Mouse (Mus musculus): ENCODE data around the gene BC035947. TPM values are rescaled to one million over a fixed set of nuclear protein-coding genes. Genes with fewer than 3 reads are reported as not detected.
"Not testable (repeated sequence)": the region's sequence is repeated elsewhere in the genome, so short reads cannot be mapped to it uniquely, and the experiment has no call there.

The BC035947 gene
- total RNA-seq, 2 experiments from 2014 or later = not detected

DNA sequence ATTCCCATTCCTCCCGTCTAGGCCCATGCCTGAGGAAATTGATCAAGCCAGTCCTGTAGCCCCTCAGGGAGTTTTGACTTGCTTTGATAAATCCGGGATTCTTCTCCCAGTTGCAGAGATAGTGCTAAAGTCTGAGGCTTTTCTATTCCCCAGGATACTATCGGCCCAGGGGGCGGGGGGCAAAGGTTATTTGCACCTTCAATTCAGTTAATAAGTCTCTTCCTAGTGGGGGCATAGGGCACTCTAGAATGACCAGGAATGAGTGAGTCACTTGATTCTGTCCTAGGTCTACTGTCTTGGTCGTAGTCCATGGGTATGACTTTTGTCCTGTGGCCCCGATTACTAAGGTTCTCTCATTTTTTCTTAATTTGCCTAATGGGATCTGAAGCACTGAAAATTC lies 9.4 kb downstream of the BC035947 start:
- ATAC-seq (ENCODE audit: poor library complexity, severe bottlenecking) = no peak

DNA sequence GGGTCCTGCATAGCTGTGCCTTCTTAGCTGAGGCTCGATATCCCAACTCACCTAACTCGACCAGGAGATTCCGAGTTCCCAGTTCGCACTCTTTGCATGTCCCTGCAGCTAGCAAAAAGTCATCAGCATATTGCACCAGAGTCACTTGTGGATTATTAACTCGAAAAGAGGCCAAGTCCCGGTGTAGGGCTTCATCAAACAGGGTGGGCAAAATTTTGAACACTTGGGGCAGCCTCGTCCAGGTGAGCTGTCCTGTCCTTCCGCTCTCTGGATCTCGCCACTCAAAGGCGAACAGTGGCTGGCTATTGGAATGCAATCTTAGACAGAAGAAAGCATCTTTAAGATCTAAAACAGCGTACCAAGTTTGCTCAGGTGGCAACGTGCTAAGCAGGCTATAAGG lies 10.1 kb downstream of the BC035947 start:
- not testable (repeated sequence) for ATAC-seq (ENCODE audit: poor library complexity, severe bottlenecking)

DNA sequence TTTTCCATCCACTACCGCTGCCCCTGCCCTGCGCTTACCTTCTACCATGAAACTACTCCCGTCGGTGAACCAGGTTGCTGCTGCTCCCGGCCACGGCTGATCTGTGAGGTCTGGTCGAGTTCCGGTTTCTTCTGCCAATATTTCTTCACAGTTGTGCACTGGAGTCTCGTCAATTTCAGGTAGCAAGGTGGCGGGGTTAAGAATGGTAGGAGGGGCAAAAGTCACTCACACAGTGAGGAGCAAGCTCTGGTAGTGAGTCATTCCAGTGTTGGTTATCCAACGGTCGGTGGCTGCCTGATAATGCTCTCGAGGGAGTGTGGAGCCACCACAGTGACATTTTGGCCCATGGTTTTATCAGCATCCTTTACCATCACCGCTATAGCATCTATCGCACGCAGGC lies 10.9 kb downstream of the BC035947 start:
- no peak for ATAC-seq (ENCODE audit: poor library complexity, severe bottlenecking)

DNA sequence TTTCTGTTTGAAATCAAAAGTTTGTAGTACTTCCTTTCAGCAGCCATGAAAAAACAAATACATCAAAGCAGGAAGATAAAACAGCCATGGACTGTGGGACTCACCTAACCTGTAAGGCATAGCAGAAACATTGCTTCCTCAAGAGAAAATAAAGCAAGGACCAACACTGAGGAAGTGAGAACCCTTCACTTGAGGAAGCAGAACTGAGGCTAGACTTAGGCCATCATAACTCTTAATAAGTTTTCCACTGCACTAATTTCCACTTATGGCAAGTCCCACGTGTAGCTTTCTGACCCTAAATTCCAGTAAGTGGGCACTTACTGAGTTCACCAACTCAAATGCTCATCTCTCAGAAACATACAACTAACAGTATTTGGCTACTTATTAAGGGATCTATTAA lies 21.8 kb downstream of the BC035947 start:
- ATAC-seq (ENCODE audit: poor library complexity, severe bottlenecking) = peak; percentile 51

DNA sequence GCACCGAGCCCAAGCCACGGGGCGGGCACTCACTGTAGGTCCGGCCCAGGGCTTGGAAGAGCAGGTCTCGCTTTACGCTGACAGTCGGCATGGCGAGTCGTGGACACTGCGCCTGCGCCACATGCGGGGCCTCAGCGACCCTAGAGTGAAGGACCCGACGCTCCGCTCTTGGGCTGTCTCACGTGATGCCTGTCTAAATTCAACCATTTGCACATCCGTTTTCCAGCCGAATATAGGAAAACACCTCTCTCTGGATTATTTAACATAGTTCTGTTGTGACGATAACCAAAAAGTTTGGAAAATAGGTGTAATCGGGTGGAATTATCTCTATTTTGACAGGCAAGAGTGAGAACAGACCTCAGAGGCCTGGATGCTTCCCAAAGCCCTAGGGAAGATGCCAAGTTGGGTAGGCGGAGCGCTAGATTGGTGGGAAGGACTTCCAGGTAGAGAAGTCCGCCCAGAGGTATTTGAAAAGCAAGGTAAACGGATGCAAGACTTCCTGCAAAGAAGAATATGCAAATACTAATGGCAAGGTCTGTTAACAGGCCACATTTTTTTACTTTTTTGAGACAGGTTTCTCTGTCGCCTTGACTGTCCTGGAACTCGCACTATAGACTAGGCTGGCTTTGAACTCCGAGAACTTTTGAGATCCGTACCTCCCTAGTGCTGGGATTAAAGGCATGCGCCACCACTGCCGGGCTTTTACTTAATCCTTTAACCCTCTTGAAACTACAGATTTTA lies 23.0 kb downstream of the BC035947 start, which contains the start of gene Farsb:
Gene Farsb, minus strand, starts transcription at position 146 of the 741 bp plus-strand sequence.
- peak; percentile 86 for ATAC-seq (ENCODE audit: poor library complexity, severe bottlenecking)

DNA sequence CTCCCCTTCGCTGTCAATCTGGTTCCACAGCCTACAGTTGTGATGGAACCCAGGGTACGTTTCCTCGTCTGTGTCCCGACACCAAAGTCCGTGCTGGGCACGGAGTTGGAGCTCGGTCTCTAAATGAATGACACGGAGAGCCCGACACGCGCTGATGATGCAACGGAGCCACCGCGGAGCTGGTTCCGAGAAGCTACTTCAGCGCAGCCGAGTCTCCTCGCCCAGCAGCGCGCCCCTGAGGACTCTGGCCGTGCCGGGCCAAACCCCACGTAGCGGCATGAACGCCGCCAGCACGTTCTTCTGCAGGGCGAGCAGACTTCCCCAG lies 23.6 kb downstream of the BC035947 start:
- peak; percentile 57 for ATAC-seq (ENCODE audit: poor library complexity, severe bottlenecking)

DNA sequence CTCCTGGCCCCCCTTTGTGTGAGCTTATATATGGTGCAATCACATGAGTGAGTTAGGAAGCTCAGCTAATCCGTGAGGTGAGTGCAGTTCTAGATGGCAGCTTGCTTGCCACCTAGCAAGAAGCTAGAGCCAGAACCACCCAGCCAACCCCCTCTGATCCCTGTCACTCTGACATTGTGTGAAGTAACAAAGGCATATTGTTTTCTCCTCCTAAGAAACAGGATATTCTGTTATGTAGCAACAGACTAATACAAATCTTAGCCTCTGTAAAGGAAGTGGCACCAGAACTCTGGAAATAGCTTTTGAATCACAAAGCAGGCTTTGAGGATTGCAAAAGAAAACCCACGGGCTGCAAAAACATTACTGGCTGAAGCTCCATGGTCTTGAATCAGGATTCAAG lies 27.6 kb downstream of the BC035947 start:
- no peak for ATAC-seq (ENCODE audit: poor library complexity, severe bottlenecking)

DNA sequence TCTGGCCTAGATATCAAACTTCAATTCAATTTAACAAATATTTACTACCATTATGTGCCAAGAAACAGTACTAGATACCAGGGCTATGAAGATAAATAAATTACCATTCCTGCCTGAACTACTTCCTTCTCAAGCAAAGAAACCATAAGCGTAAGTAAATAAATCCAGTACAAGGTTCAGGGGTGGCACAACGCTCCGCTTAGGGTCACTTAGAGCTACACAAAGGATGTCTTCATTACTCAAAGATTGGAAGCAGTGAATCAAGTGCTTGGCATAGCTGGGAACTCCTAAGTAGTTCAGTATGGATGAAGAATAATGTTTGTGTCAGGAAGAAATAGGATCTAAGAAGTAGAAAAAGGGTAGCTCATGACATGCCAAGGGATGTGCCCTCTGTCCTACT lies 28.5 kb downstream of the BC035947 start:
- no peak for ATAC-seq (ENCODE audit: poor library complexity, severe bottlenecking)

DNA sequence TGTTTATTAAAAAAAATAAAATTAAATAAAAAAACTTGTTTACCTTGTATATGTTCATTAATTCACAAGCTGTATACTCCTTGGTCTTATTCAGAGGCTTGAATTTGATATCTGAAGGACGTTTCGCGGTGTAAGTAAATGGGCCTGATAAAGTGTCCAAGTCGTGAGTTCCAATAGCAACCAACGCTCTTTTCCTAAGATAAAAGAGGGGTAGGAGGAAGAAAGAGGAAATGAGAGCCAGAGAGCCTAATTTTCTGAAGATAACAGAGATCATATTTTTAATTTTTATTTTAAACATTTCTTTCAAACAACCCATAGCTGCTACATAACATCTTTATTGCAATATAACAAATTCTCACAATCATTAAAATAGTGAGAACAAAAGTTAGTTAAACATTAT lies 39.5 kb downstream of the BC035947 start:
- no peak for ATAC-seq (ENCODE audit: poor library complexity, severe bottlenecking)

DNA sequence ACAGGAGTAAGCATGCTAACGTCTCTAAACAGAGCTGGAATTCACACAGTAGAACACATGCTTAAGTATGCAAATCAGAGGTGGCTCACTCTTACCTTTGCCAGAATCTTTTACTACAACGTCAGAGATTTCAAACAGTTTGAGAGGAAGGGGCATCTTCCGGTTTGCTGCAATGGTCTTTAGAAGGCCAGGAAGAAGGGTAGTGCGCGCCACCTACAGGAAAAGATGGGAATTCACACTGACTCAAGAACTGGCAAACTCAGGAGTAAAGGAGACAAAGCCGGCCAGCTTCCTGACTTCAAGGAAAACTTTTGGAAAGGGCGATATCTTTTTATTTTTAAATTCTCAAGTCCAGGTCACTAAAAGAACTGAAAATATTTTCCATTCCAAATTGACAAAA lies 57.3 kb downstream of the BC035947 start:
- ATAC-seq (ENCODE audit: poor library complexity, severe bottlenecking) = no peak

DNA sequence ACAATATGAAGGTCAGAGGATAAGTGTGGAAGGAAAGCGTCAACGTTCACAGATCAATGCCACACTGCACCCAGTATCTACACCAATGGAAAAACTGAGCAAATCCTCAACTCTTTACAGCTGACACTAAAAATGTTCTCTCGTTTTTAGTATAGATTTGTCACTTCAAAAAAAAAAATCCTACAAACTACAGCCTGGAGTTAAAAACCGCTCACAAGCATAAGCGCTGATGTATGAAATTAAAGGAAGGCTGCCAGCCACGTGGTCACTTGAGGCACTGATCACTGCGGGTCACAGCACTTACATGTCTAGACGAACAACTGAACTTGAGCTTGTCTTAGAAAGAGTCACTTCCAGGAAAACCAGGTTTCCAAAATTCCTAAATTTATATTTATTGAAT lies 58.1 kb downstream of the BC035947 start:
- no peak for ATAC-seq (ENCODE audit: poor library complexity, severe bottlenecking)

DNA sequence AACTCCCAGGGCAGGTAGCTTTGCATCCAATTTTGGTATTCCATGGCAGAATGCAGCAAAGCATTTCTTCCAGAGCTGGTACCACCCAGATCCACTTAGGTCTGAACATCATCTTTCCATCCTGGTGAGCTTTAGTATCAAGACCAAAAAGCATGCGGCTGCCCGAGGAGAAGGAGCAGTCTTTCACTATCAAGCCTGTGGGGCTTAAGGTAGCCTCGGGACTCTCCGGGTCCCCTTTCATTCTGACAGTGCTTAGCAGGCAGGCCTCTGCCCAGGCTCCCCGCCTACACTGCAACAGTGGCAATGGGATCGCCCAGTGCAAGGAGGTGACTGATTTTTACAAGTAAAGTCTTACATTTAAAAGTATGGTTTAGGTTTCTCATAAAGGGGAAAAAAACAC lies 59.4 kb downstream of the BC035947 start:
- no peak for ATAC-seq (ENCODE audit: poor library complexity, severe bottlenecking)

DNA sequence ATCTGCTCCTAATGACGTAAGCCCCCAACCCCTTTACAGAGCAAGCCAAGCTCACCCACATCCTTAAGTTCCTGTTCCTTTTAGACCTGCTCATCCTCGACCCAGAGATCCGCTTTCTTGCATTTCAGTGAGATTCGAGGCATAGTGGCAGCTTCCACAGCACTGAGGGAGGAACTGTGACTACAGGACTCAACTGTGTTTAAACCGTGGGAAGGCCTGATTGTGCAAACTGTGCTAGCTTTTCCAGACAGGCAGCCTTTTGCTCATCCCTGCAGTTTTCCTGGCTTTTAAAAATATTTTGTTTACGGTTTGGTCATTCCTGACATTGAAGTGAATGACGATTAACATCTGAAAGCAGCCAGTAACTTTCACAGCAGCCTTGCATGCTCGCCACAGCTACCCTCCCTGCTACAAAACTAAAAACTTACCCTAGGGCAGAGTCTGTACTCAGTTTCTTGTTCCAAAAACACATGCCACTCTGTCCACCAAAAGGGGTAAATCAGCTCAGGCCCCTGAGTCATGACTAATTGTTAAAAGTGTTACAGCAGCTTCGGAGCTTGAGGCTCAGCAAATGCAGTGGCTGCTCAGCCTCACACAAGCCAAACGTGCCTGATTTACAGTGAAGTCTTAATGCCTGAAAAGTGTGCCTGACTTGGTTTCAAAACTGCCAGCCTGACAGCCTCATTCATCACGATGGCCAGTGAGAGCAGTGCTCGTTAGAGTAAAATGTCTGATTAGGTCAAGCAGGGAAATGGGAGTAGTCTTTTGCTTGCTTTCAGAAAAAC lies 60.7 kb downstream of the BC035947 start:
- ATAC-seq (ENCODE audit: poor library complexity, severe bottlenecking) = no peak

DNA sequence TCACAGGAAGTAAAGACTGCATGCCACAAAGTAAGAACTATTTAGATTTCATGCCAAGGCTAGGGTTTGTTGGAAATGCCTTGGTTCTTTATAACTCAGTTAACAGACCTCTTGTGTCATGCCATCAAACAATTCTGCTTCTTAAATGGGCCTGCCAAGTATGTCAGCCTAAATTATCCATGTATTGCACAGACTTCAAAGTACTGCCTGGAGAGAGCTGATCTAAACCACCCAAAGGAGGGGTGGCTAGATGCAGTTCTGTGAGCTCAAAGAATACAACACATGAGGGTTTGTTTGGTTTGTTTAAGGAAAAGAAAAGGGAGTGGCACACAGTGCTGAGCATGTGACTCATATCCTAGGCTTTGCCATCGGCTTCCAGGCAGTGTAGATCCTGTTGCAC lies 63.9 kb downstream of the BC035947 start:
- ATAC-seq (ENCODE audit: poor library complexity, severe bottlenecking) = no peak

Other genes with a start within 250 kb of the BC035947 start
- not detected in 2 replicates for gene Sgpp2, start 201.8 kb downstream of the BC035947 start, total RNA-seq (2015)
- 0.12 TPM in 1 of 2 replicates, not detected in the other for gene Sgpp2, start 201.8 kb downstream of the BC035947 start, total RNA-seq (2017)
- 46.4 and 53.8 TPM in 2 replicates for gene Farsb, start 23.3 kb downstream of the BC035947 start, total RNA-seq (2015)
- 27.6 and 29.6 TPM in 2 replicates for gene Farsb, start 23.3 kb downstream of the BC035947 start, total RNA-seq (2017)
- not detected in 2 replicates for gene Mogat1, start 1.2 kb downstream of the BC035947 start, total RNA-seq (2015)
- gene Mogat1, start 1.2 kb downstream of the BC035947 start, total RNA-seq (2017) = 0.69 TPM in 1 of 2 replicates, not detected in the other
- gene Acsl3, start 145.7 kb upstream of the BC035947 start, total RNA-seq (2015) = 5.1 TPM in 2 replicates
- gene Acsl3, start 145.7 kb upstream of the BC035947 start, total RNA-seq (2017) = 15.4 and 17.6 TPM in 2 replicates
- gene Utp14b, start 145.9 kb upstream of the BC035947 start, total RNA-seq (2015) = 4.1 and 4.2 TPM in 2 replicates
- gene Utp14b, start 145.9 kb upstream of the BC035947 start, total RNA-seq (2017) = 6.2 and 6.9 TPM in 2 replicates